Mouse (Mus musculus): ENCODE results near the gene Capn7. TPM values are rescaled to one million over a fixed set of nuclear protein-coding genes. Genes with fewer than 3 reads are reported as not detected.

Gene Capn7
- polyA plus RNA-seq, 1 experiment from 2014 or later, result 50.4 TPM

GRCm38 (mm10) chr14:31325551-31325950, 10.9 kb upstream of the Capn7 start:
- in situ Hi-C loops (cut with MboI; ENCODE audit: low pct_unique_long_range_greater_than_20kb), result no loop called here
- ChIA-PET POLR2A (no interaction called here), CTCF (interaction anchor here (1.1 to 1.9 kb wide), 2 partner anchors 54 to 101 kb away, joined by 3 to 9 read pairs; no protein-coding TSS in a partner anchor)
- no peak for TF ChIP-seq CTCF (IDR thresholded peaks at IDR 0.05)
- no peak for DNase-seq (ENCODE audit: low read depth, low spot score)
- peaks cover 12% of the 10 kb centered on the region for H3K27me3 ChIP-seq
- no peak for ATAC-seq

- ChIA-PET CTCF (no interaction called here), POLR2A (no interaction called here)
- H3K27me3 ChIP-seq, result peaks cover 13% of the 10 kb centered on the region
- DNase-seq (ENCODE audit: low read depth, low spot score) (no peak), ATAC-seq (no peak)
- TF ChIP-seq CTCF (IDR thresholded peaks at IDR 0.05), result no peak
- in situ Hi-C loops (cut with MboI; ENCODE audit: low pct_unique_long_range_greater_than_20kb), result no loop called here
These were observed 9.7 kb upstream of the Capn7 start for GRCm38 (mm10) chr14:31326770-31327169.

- ATAC-seq (no peak), DNase-seq (ENCODE audit: low read depth, low spot score) (no peak)
- no peak for TF ChIP-seq CTCF (IDR thresholded peaks at IDR 0.05)
- peaks cover 18% of the 10 kb centered on the region for H3K27me3 ChIP-seq
- CTCF ChIA-PET, result no interaction called here
- POLR2A ChIA-PET, result no interaction called here
- in situ Hi-C loops (cut with MboI; ENCODE audit: low pct_unique_long_range_greater_than_20kb), result no loop called here
These were observed 9.2 kb upstream of the Capn7 start for GRCm38 (mm10) chr14:31327196-31327595.

- DNase-seq (ENCODE audit: low read depth, low spot score) (no peak), ATAC-seq (no peak)
- ChIA-PET POLR2A (no interaction called here), CTCF (no interaction called here)
- in situ Hi-C loops (cut with MboI; ENCODE audit: low pct_unique_long_range_greater_than_20kb), result no loop called here
- TF ChIP-seq CTCF (IDR thresholded peaks at IDR 0.05), result no peak
- peaks cover 18% of the 10 kb centered on the region for H3K27me3 ChIP-seq
These were observed 8.8 kb upstream of the Capn7 start for GRCm38 (mm10) chr14:31327681-31328080.

- in situ Hi-C loops (cut with MboI; ENCODE audit: low pct_unique_long_range_greater_than_20kb), result no loop called here
- no peak for TF ChIP-seq CTCF (IDR thresholded peaks at IDR 0.05)
- no peak for DNase-seq (ENCODE audit: low read depth, low spot score)
- ChIA-PET POLR2A (no interaction called here), CTCF (interaction anchor here (1.3 kb wide), 1 partner anchor 58 kb away, joined by 3 read pairs; no protein-coding TSS in a partner anchor)
- ATAC-seq, result no peak
- peaks cover 21% of the 10 kb centered on the region for H3K27me3 ChIP-seq
These were observed 6.7 kb upstream of the Capn7 start for GRCm38 (mm10) chr14:31329741-31330140.

- in situ Hi-C loops (cut with MboI; ENCODE audit: low pct_unique_long_range_greater_than_20kb), result no loop called here
- no peak for DNase-seq (ENCODE audit: low read depth, low spot score)
- H3K27me3 ChIP-seq, result peaks cover 21% of the 10 kb centered on the region
- no peak for ATAC-seq
- no peak for TF ChIP-seq CTCF (IDR thresholded peaks at IDR 0.05)
- CTCF ChIA-PET, result no interaction called here
- POLR2A ChIA-PET, result no interaction called here
These were observed 5.5 kb upstream of the Capn7 start for GRCm38 (mm10) chr14:31330957-31331356.

GRCm38 (mm10) chr14:31335765-31336164, 673 bp upstream of the Capn7 start:
- peaks cover 9% of the 10 kb centered on the region for H3K27me3 ChIP-seq
- DNase-seq (ENCODE audit: low read depth, low spot score) (no peak), ATAC-seq (no peak)
- CTCF ChIA-PET, result no interaction called here
- in situ Hi-C loops (cut with MboI; ENCODE audit: low pct_unique_long_range_greater_than_20kb), result no loop called here
- no peak for TF ChIP-seq CTCF (IDR thresholded peaks at IDR 0.05)
- POLR2A ChIA-PET, result interaction anchor here (0.5 to 1.6 kb wide), 2 partner anchors 11 to 204 kb away, joined by 3 to 4 read pairs; no protein-coding TSS in a partner anchor

- H3K27me3 ChIP-seq, result peaks cover 3% of the 10 kb centered on the region
- no peak for DNase-seq (ENCODE audit: low read depth, low spot score)
- no peak for TF ChIP-seq CTCF (IDR thresholded peaks at IDR 0.05)
- in situ Hi-C loops (cut with MboI; ENCODE audit: low pct_unique_long_range_greater_than_20kb), result no loop called here
- ChIA-PET CTCF (interaction anchor here (2.4 kb wide), 1 partner anchor 27 kb away, joined by 9 read pairs; no protein-coding TSS in a partner anchor), POLR2A (no interaction called here)
- ATAC-seq, result no peak
These were observed 968 bp downstream of the Capn7 start for GRCm38 (mm10) chr14:31337406-31337805.

- ChIA-PET CTCF (interaction anchor here (2.0 to 2.4 kb wide), 2 partner anchors 11 to 26 kb away, joined by 6 to 9 read pairs; no protein-coding TSS in a partner anchor), POLR2A (no interaction called here)
- H3K27me3 ChIP-seq, result no peaks in the 10 kb centered on the region
- in situ Hi-C loops (cut with MboI; ENCODE audit: low pct_unique_long_range_greater_than_20kb), result no loop called here
- ATAC-seq (no peak), DNase-seq (ENCODE audit: low read depth, low spot score) (no peak)
- TF ChIP-seq CTCF (IDR thresholded peaks at IDR 0.05), result no peak
These were observed 1.5 kb downstream of the Capn7 start for GRCm38 (mm10) chr14:31337947-31338346.

GRCm38 (mm10) chr14:31343241-31343640, 6.8 kb downstream of the Capn7 start:
- in situ Hi-C loops (cut with MboI; ENCODE audit: low pct_unique_long_range_greater_than_20kb), result no loop called here
- no peaks in the 10 kb centered on the region for H3K27me3 ChIP-seq
- DNase-seq (ENCODE audit: low read depth, low spot score) (no peak), ATAC-seq (no peak)
- no peak for TF ChIP-seq CTCF (IDR thresholded peaks at IDR 0.05)
- ChIA-PET POLR2A (no interaction called here), CTCF (interaction anchor here (1.2 to 1.3 kb wide), 3 partner anchors 19 to 71 kb away, joined by 4 read pairs; no protein-coding TSS in a partner anchor)

GRCm38 (mm10) chr14:31345367-31345766, 8.9 kb downstream of the Capn7 start:
- TF ChIP-seq CTCF (IDR thresholded peaks at IDR 0.05), result no peak
- ATAC-seq (no peak), DNase-seq (ENCODE audit: low read depth, low spot score) (no peak)
- in situ Hi-C loops (cut with MboI; ENCODE audit: low pct_unique_long_range_greater_than_20kb), result no loop called here
- CTCF ChIA-PET, result interaction anchor here (1.5 kb wide), 1 partner anchor 128 kb away, joined by 4 read pairs; no protein-coding TSS in a partner anchor
- POLR2A ChIA-PET, result no interaction called here
- no peaks in the 10 kb centered on the region for H3K27me3 ChIP-seq

GRCm38 (mm10) chr14:31362236-31362635, 25.8 kb downstream of the Capn7 start:
- DNase-seq (ENCODE audit: low read depth, low spot score) (no peak), ATAC-seq (no peak)
- no peaks in the 10 kb centered on the region for H3K27me3 ChIP-seq
- CTCF ChIA-PET, result interaction anchor here (0.9 to 1.1 kb wide), 2 partner anchors 102 to 110 kb away, joined by 3 read pairs; no protein-coding TSS in a partner anchor
- POLR2A ChIA-PET, result interaction anchor here (0.7 kb wide), 1 partner anchor 10 kb away, joined by 3 read pairs; no protein-coding TSS in a partner anchor
- TF ChIP-seq CTCF (IDR thresholded peaks at IDR 0.05), result no peak
- in situ Hi-C loops (cut with MboI; ENCODE audit: low pct_unique_long_range_greater_than_20kb), result no loop called here

Measured in Patski (cell line).